Mouse (Mus musculus) heart, postnatal 10 days (tissue): ENCODE data around the gene Vmn2r98. TPM values are rescaled to one million over a fixed set of nuclear protein-coding genes. Genes with fewer than 3 reads are reported as not detected.
"Not testable (repeated sequence)": the region's sequence is repeated elsewhere in the genome, so short reads cannot be mapped to it uniquely, and the experiment has no call there.

Experiments
- DNase-seq, 2 experiments: peaks; one replicate each; pipeline ENCODE4 v3.0.0; 2021
- intact Hi-C: fragments of 180-260 bp; cut with DNase I; formaldehyde crosslinking; loops from one replicate; pipeline ENCODE4 v1.15.1; 2025
- total RNA-seq, 2 experiments: library from RNA; stranded (reverse); gene quantifications; 2 replicates each; pipeline ENCODE4 v1.2.3; 2021

The Vmn2r98 gene
- not detected for total RNA-seq

DNA sequence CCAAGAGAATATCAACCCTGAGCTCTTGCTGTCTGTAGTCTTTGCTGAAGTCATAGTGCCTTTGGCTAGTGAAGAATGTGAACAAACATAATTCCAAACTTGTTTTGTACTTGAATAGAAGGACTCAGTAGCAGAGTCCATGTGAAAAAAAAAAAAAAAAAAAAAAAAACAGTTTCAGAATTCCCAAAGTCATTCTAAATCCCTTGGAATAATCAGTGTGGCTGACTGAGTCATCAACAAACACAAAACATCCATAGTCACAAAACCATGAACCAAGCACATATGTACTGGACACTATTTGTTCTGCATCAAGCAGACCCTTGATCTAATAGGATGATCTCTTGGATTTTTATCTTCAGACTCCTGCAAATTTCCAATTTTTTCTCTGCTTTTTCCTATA lies at the start of gene Vmn2r98:
Vmn2r98 (plus strand) TSS at position 301 of the 400 bp plus-strand sequence.
- intact Hi-C loops, DNase-seq: not testable (repeated sequence)

DNA sequence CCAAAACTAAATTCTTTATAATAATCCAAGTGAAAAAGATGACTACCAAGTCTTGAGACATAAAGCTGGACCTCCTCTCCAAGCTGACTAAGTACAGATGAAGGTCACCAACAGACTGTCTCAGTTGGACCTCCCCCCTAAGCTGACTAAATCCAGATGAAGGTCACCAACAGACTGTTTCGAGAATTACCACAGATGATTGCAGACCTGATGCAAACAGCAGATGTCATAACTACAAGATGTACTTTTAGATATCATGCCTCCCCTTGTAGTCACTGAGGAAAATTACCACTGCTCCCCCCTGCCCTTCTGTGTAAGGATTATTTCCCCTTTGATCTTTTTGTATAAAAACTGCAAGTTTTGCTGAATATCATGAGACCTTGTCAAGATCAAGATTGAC lies 21.8 kb upstream of the Vmn2r98 start:
- intact Hi-C loops, result not testable (repeated sequence)

DNA sequence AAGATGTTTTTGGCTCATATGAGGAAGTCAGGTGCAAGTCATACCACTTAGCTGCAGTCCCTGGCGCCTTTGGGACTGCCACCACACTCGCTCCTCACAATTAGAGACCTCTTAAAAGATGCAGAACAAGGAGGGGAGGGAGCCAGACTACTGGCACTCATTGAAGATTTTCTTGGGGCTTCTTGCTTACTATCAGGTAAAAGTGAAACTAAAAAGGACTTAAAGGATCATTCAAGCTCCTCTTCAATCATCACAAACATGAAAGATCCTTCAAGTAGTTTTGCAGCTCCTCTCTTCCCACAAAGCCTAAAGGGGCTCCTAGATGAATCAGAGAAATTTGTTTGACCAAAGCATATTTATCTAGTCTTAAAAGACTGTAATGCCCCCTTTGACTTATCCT lies 21.3 kb upstream of the Vmn2r98 start:
- intact Hi-C loops, result no loop called here
- no peak for DNase-seq

More for the DNA sequence above, 21.8 kb upstream of the Vmn2r98 start:
- DNase-seq, result not testable (repeated sequence)

DNA sequence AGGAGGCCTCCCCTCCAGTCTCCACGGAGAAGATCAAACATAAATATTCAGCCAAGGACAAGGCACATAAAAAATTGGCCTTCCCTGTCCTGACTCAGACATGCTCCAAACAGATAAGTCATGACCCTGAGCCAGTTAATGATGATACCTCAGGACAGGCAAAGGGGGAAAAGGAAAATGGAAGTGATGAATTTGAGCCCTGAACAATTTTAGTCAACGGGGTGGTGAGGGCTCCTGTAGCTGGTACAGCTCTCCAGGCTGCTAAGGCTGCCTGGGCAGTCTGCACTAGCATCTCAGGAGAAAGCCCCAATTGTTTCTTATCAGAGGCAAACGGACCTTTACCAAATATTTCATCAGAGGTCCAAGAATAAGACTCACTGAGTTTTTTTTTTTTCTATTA lies 20.5 kb upstream of the Vmn2r98 start:
- intact Hi-C loops, result no loop called here
- no peak for DNase-seq

Other genes with a start within 250 kb of the Vmn2r98 start
- gene Vmn2r97, start 139.2 kb upstream of the Vmn2r98 start, total RNA-seq, result not detected